Mouse (Mus musculus) inflammation-experienced regulatory T-cells, adult 6 months (primary cell): ENCODE data around the gene Gm609. TPM values are rescaled to one million over a fixed set of nuclear protein-coding genes. Genes with fewer than 3 reads are reported as not detected.

Experiments
- ATAC-seq: one replicate; pipeline ENCODE4 v1.8.0; 2017
- polyA plus RNA-seq, 3 experiments: library from polyadenylated mRNA; unstranded; fragments of 100-300 nt; shearing (Covaris generic); gene quantifications; one replicate each; pipeline ENCODE4 v1.2.1; 2017

Gene Gm609
- polyA plus RNA-seq, 3 experiments from 2014 or later, result not detected

DNA sequence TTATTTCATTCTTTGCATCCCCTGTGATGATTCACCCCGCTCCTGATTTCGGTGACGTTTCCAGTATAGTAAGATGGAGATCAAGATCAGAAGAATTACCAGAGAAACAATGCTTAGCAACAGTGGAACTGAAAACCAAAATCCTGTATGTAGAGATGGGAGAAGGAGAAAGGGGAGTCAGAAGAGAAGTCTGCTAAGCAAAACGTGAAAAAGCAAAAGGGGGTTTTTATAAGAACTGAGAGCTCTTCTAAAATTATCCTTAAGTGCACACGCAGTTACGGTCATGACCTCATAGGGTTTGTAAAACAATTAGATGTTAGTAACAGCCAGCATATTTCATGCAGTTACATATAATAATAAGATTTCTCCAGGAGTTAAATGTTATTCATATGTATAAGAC, 100.5 kb downstream of the Gm609 start:
- ATAC-seq, result no peak

DNA sequence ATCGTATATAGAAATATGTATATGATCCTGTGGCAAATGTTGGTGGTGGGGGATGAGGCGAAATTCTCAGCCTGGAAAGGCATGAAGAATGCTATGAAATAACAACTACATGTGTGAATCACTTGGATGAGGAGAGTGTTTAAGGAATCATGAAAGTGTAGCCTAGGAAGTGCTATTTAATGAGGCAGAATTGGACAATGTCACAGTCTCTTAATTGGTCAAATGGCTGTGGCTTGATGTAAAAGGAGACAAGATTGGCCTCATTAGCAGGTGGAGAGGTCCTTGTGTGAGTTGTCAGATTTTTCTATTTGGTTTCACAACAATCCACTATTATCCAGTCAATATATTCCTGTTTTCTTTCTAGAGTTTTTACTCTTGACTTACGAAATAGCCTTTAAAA, 101.1 kb downstream of the Gm609 start:
- ATAC-seq, result no peak

DNA sequence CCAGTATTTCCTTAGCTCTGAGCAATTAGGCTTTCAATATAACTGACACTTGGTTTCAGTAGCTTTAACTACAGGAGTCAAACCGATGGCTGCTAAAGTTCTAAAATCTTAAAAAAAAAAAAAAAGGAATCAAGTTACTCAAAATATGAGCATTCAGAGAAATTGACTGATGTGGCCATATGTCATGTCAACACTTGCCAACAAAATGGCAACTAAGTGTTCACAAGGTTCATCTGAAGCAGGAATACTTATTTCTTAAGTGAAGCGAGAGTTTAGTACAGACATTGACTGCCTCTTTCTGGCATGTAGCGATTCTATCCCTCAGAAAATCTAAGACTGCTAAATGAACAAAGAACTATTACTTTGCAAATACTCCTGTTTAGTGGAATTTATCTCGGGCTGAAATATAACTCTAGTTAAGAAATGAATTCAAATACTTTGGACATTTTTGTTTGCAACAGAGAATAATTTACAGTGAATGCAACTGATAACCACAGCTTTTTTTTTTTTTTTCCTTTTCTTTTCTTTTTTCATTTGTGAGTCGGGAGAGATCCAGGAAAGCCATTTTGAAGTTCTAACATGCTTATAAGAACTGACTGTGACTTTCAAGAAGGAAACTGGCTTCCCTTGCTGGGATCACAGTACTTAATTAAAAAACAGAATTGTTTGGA, 102.3 kb downstream of the Gm609 start:
- no peak for ATAC-seq

- ATAC-seq, result peak; percentile 89
Observed at GRCm38 (mm10) chr16:45389833-45390232, 102.9 kb downstream of the Gm609 start.

GRCm38 (mm10) chr16:45389041-45389440, 103.7 kb downstream of the Gm609 start:
- no peak for ATAC-seq

DNA sequence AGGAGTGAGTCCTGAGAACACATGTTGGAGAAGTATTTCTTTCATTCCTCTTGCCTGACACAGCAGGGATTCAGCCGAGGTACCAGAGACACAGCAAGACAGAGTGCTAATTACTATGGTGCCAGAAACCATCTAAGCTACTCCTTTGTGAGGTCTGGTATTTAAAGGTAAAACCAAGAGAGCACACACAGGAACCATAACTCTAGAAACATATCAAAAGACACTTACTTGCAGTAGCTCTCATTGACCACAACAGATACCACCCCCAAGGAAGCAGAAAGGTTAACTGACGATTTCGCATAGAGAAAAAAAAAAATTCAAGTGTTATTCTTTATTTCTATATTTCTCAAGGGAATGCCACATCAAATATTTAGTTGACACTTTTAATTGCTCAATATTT, 111.0 kb downstream of the Gm609 start:
- ATAC-seq, result peak; percentile 57

DNA sequence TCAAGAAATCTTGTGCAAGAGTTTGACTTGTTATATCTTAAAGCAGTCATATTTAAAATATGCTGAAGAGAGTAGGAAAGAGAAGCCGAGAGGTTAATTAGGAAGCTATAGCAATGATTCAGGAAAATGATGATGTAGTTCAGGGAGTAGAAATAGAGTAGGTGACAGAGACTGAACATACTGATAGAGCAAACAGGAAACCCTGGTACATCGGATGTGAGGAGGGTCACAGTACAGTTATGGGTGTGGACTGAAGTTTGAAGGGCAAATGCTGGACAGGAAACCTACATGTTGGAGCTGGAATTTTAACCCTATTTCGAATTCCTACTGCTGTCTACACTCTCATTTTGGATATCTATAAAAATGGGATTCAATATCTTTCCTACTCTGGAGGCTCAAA, 113.8 kb downstream of the Gm609 start:
- ATAC-seq, result peak; percentile 43

- ATAC-seq, result no peak
Observed at GRCm38 (mm10) chr16:45378147-45378943, 114.4 kb downstream of the Gm609 start.

GRCm38 (mm10) chr16:45377332-45377731, 115.4 kb downstream of the Gm609 start:
- ATAC-seq, result no peak

- no peak for ATAC-seq
Observed at GRCm38 (mm10) chr16:45376812-45377211, 116.0 kb downstream of the Gm609 start.

GRCm38 (mm10) chr16:45376294-45376693, 116.5 kb downstream of the Gm609 start:
- no peak for ATAC-seq

DNA sequence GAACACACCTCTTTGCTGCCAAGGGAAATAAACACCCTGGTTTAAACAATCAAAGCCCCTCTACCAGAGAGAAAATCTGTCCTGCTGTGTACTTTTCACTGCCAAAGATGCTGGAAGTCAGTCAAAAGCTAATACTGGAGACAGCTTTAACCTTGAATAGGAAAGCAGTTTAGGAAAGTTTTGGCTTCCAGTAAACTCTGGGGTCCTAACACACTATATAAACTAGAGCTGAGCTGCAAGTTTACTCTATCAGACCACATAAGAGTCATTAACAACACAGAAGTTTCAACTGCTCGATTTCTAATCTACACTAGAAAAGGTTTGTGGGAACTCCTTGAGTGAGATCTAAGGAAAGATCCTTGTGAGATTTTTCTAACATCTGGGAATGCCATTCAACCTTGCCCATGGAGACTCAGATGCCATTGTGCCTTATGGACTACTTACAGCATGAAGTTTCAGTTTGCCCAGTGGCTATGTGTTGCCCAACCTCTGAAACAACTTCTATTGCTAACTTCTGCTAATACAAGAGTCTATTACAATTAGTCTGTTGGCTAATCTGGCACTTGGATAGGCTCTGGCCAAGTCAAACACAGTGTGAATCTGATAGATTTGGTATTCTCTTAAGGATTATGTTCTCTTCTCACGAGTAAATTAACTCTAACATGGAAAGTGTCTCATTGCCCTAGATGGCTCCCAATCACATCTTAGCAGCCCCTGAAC, 117.1 kb downstream of the Gm609 start:
- ATAC-seq, result no peak

- ATAC-seq, result no peak
Observed at GRCm38 (mm10) chr16:45374074-45374473, 118.7 kb downstream of the Gm609 start.

- no peak for ATAC-seq
Observed at GRCm38 (mm10) chr16:45371076-45371475, 121.7 kb downstream of the Gm609 start.

DNA sequence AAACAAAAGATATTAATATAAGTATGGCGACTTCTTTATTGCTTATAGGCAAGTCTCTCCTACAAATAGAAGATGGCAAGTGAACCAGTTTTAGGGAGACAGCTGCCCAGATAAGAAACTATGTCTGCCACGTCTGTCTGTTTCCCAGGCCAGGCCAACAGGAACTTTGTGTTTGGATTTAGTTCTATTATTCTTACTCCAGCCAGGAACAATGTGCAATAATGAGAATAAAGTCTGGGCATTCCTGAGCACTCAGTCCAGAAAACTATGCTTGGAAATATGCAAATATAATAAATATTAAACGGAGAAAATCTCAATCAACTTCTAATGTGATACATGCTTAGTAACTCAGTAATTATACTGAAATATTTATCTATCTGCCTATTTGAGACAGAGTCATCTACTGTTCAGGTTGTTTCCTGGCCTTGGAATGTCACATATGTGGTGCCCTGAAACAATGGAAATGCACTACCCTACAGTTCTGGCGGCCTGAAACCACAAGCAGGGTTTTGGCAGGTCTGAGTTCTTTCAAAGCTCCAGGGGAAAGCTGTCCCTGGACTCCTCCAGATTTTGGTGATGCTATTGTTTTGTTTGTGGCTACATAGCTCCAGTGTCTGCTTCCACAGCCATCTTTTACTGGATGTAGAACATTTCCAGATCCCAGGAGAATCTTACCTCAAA, 123.3 kb downstream of the Gm609 start:
- ATAC-seq, result no peak

DNA sequence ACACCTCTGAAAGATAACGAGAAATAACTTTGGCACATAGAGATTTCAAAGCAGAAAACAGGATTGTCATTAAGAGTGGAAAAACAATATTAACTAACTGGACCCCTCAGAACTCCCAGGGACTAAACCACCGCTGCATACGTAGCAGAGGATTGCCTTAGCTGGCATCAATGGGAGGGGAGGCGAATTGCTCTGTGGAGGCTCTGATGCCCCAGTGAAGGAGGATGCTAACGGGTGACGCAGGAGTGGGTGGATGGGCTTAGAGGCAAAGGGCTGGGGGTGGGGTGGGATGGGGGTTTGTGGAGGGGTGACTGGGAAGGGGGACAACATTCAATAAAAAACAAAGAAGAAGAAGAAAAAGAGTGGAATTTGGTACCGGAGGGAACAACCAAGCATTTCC, 126.7 kb downstream of the Gm609 start:
- no peak for ATAC-seq

- ATAC-seq, result no peak
Observed at GRCm38 (mm10) chr16:45365353-45365752, 127.4 kb downstream of the Gm609 start.

DNA sequence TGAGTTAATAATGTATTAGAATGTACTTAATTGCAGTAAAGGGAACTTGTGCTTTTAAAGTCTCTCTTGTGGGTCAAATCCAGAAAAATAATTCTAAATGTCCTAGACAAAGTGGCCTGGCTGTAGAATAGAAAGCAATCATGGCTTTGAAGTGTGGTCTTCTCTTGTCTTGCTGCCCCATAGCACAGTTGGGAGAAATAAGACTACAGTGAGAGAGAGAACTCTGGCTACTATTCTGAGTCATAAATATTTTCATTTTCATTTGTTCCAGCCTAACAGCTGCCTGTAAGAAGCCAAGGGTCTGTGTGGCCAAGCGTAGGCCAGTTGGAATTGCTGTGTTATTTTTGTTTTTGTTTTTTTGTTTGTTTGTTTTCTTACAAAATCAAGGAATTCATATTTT, 128.1 kb downstream of the Gm609 start:
- ATAC-seq, result no peak

DNA sequence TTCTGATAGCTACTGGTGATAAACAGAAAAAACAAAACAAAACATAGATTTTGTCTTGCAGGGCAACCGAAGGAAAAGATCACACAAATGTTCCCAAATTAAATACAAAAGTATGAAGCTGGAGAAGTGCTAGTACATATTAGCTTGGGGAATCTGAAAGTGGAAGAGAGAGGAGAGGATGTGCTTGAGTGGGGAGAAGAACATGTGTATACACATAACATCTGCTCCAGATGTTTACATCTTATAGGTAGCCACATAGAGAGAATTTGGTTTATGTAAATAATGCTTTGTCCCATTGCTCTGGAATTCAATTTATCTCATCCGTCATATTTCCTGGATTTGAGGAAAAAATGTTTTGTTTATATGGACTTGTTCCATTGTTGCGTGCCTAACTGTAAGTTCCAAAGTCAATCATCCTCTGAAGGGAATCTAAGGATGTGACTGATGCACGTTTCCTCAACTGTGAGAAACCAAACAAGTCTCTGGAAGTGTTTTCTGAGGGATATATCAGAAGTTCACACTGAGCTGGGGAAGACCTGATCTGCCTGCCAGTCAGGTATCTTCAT, 129.2 kb downstream of the Gm609 start:
- ATAC-seq, result no peak
